Mouse (Mus musculus) neural tube, embryonic 14.5 days (tissue): ENCODE results near the gene Plekha7. TPM values are rescaled to one million over a fixed set of nuclear protein-coding genes. Genes with fewer than 3 reads are reported as not detected.

Source experiments
- ATAC-seq: fragments of 200-750 bp; cut with Nextera tagmentation; 2 replicates; pipeline ENCODE4 v1.8.0; 2017; ENCODE audit warnings: low read depth, mild to moderate bottlenecking, moderate TSS enrichment, moderate library complexity
- H3K27ac ChIP-seq: fragments of 300-500 bp; sonication (generic); 2 replicates; pipeline ENCODE4 v1.5.1; 2014; ENCODE audit warnings: low read depth, mild to moderate bottlenecking, control low read depth, low read length, moderate library complexity, mixed read lengths
- H3K27me3 ChIP-seq: fragments of 300-500 bp; sonication (generic); 2 replicates; pipeline ENCODE4 v1.6.1; 2014; ENCODE audit warnings: low read length; ENCODE audit not compliant: control insufficient read depth, insufficient read depth
- H3K36me3 ChIP-seq: fragments of 300-500 bp; sonication (generic); 2 replicates; pipeline ENCODE4 v1.6.1; 2014; ENCODE audit warnings: low read length, mixed read lengths; ENCODE audit not compliant: control insufficient read depth, insufficient read depth
- H3K4me1 ChIP-seq: fragments of 300-500 bp; sonication (generic); 2 replicates; pipeline ENCODE4 v1.6.1; 2014; ENCODE audit warnings: low read length; ENCODE audit not compliant: control insufficient read depth, insufficient read depth
- H3K4me2 ChIP-seq: fragments of 300-500 bp; sonication (generic); 2 replicates; pipeline ENCODE4 v1.6.1; 2014; ENCODE audit warnings: mild to moderate bottlenecking, low read depth, low read length, control low read depth
- H3K4me3 ChIP-seq: fragments of 300-500 bp; sonication (generic); 2 replicates; pipeline ENCODE4 v1.5.1; 2014; ENCODE audit warnings: low read depth, low read length, control low read depth, mixed read lengths
- H3K9ac ChIP-seq: fragments of 300-500 bp; sonication (generic); replicated peaks from 2 replicates; pipeline ENCODE4 v1.6.1; 2014; ENCODE audit warnings: low read depth, mild to moderate bottlenecking, control low read depth, low read length, mixed read lengths
- H3K9me3 ChIP-seq: fragments of 300-500 bp; sonication (generic); 2 replicates; pipeline ENCODE4 v1.6.1; 2016; ENCODE audit warnings: low read length; ENCODE audit not compliant: control insufficient read depth
- WGBS: fragments of 180-500 bp; shearing (Covaris S2); extraction: QIAGEN DNeasy Blood & Tissue Kit; methylation state at CpG from one replicate; pipeline ENCODE4 v1.1.7; 2014; 5-methylcytosine and 5-hydroxymethylcytosine counted together
- polyA plus RNA-seq: library from polyadenylated mRNA; unstranded; fragments of >200 nt; fragmentation: Nextera tagmentation; extraction: Ambion mirVana; gene quantifications from 2 replicates; pipeline ENCODE4 v1.2.1, GENCODE M21; 2014

Plekha7 gene
- polyA plus RNA-seq, 1 experiment from 2014 or later, result 4.5 TPM

GRCm38 (mm10) chr7:116222288-116223009, 85.7 kb downstream of the Plekha7 start:
- H3K9me3 ChIP-seq, result no peaks in the 10 kb centered on the region
- WGBS, result 56% methylated on average over 8 of the region's 8 CpGs
- H3K27ac ChIP-seq, result no peak overlapping the region
- H3K4me3 ChIP-seq, result no peak overlapping the region
- H3K4me1 ChIP-seq, result peaks cover 14% of the 10 kb centered on the region
- no peak overlapping the region for H3K9ac ChIP-seq
- ATAC-seq, result no peak
- H3K4me2 ChIP-seq, result no peak overlapping the region
- no peaks in the 10 kb centered on the region for H3K36me3 ChIP-seq
- no peaks in the 10 kb centered on the region for H3K27me3 ChIP-seq

DNA sequence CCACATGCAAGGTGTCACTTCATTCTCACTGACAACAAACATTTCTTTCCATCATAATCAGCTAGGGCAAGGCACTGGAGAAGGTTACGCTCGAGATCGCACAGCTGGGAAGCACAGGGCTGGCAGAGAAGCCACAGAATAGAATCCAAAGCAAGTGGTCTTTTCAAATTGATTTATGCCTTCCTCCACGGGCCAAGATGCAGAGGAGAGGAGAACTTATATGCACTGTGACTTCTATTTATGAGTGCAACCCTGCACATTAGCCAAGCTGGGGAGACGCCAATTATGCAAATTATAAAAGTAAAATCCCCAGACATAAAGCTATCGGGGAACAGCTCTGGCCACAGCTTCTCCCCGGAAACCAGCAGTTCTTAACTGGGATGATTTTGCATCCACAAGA, 86.3 kb downstream of the Plekha7 start:
- Histone ChIP-seq H3K9ac (no peak overlapping the region), H3K27ac (no peak overlapping the region), H3K4me1 (peaks cover 14% of the 10 kb centered on the region), H3K27me3 (no peaks in the 10 kb centered on the region), H3K36me3 (no peaks in the 10 kb centered on the region), H3K4me2 (no peak overlapping the region), H3K4me3 (no peak overlapping the region), H3K9me3 (no peaks in the 10 kb centered on the region)
- WGBS, result 15% methylated on average over 7 of the region's 7 CpGs
- peak; percentile 61; the same call in 1 of the 2 replicates for ATAC-seq

DNA sequence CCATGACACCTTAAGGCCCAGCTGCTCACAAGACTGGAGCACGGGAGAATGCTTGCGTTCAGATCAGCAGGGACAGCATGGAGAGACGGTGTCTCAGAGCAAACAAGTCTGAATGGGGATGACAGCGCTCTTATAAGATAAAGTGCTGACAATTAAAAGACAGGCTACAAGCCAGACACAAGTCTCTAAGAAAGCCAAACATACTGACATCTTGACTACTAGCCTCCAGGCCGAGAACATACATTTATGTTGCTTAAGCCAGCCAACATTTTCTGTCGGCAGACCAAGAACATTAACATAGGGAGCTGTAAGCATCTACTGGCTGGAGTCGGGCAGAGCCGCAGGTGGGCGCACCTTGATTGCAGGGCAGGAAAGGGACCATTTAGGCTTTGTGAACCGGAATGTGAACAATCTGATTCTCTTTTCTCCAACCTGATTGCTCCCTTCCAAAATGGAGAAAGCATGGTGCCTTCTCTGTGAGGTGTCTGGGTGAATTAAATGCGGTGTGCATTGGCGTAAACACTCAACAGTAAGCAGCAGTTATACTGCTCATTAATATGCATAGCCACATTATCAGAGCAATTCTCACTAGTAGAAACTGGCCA, 88.0 kb downstream of the Plekha7 start:
- Histone ChIP-seq H3K9ac (no peak overlapping the region), H3K4me1 (peaks cover 14% of the 10 kb centered on the region), H3K27me3 (no peaks in the 10 kb centered on the region), H3K36me3 (no peaks in the 10 kb centered on the region), H3K4me2 (no peak overlapping the region), H3K27ac (no peak overlapping the region), H3K4me3 (no peak overlapping the region), H3K9me3 (no peaks in the 10 kb centered on the region)
- 66% methylated on average over 12 of the region's 12 CpGs for WGBS
- no peak for ATAC-seq

DNA sequence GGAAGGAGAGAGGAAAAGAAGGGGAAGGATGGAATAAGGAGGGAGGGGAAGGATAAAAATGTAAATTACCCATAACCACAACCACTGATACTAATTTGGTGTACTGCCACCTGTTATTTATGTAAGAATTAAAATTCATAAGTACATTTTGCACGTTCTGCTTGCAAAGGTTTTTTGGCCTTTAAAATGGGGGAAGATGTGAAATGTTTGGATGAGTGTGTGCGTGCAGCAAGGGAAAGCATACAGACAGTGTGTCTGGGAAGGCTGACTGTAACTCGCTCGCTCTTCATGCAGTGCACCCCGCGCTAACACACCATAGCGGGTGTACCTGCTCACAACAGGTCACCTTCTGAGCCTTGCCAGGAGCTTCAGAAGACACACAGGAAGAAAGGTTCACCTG, 90.4 kb downstream of the Plekha7 start:
- Histone ChIP-seq H3K27me3 (no peaks in the 10 kb centered on the region), H3K36me3 (no peaks in the 10 kb centered on the region), H3K4me2 (no peak overlapping the region), H3K4me1 (peaks cover 12% of the 10 kb centered on the region), H3K4me3 (no peak overlapping the region), H3K9me3 (no peaks in the 10 kb centered on the region), H3K27ac (no peak overlapping the region), H3K9ac (no peak overlapping the region)
- WGBS, result 96% methylated on average over 7 of the region's 7 CpGs
- ATAC-seq, result no peak

- Histone ChIP-seq H3K27me3 (no peaks in the 10 kb centered on the region), H3K27ac (0 out of 2 replicates have a peak overlapping the region, but pooled peaks have one; percentile 34), H3K4me2 (no peak overlapping the region), H3K9ac (no peak overlapping the region), H3K36me3 (no peaks in the 10 kb centered on the region), H3K4me3 (no peak overlapping the region), H3K9me3 (no peaks in the 10 kb centered on the region), H3K4me1 (peaks cover 28% of the 10 kb centered on the region)
- ATAC-seq, result no peak
- WGBS, result 42% methylated on average over 9 of the region's 9 CpGs
Measured at GRCm38 (mm10) chr7:116211904-116212303, 96.3 kb downstream of the Plekha7 start.

DNA sequence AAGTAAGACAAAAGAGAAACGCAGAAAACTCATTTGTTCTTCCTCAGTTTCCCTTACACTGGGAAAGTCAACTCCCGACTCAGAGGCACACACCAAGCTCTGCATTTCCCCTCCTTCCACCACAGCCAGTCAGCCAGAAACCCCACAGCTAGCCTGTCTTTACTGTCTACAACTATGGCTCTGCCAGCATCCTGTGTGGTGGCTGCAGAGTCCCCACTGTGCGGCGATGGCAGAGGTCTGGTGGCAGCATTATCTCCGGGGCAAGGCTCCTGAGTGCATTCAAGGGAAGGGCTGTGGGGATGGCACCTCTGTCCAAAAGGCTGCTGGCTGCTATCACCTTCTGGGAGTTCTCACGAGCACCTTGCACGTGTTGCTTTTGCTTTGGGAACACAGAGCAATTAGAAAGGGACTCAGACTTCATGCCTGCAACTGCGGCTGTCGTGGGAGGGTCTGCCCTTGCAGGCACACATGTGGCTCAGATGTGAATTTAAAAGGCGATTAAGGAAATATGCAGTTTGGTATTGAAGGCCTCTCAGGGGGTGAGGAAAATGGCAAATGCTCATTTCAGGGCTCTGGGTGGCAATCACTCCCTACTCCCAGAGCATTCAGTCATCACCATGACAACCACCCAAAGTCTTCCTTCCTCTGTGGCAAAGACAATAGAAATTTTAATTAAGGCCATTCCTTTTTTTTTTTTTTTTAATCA, 98.1 kb downstream of the Plekha7 start:
- H3K4me3 ChIP-seq, result no peak overlapping the region
- peak; percentile 54 for ATAC-seq
- H3K4me2 ChIP-seq, result peak overlapping the region; percentile 12; the same call in 1 of the 2 replicates
- H3K9me3 ChIP-seq, result no peaks in the 10 kb centered on the region
- H3K36me3 ChIP-seq, result no peaks in the 10 kb centered on the region
- H3K9ac ChIP-seq, result no peak overlapping the region
- WGBS, result 16% methylated on average over 10 of the region's 10 CpGs
- H3K4me1 ChIP-seq, result peaks cover 28% of the 10 kb centered on the region
- no peak overlapping the region; the same call in 1 of the 2 replicates for H3K27ac ChIP-seq
- H3K27me3 ChIP-seq, result no peaks in the 10 kb centered on the region

GRCm38 (mm10) chr7:116208880-116209279, 99.3 kb downstream of the Plekha7 start:
- Histone ChIP-seq H3K27me3 (no peaks in the 10 kb centered on the region), H3K4me1 (peaks cover 28% of the 10 kb centered on the region), H3K9me3 (no peaks in the 10 kb centered on the region), H3K27ac (no peak overlapping the region; the same call in 1 of the 2 replicates), H3K4me3 (no peak overlapping the region), H3K36me3 (no peaks in the 10 kb centered on the region), H3K9ac (no peak overlapping the region), H3K4me2 (no peak overlapping the region)
- ATAC-seq, result 0 out of 2 replicates have a peak, but pooled peaks have one; percentile 30
- 29% methylated on average over 8 of the region's 8 CpGs for WGBS

DNA sequence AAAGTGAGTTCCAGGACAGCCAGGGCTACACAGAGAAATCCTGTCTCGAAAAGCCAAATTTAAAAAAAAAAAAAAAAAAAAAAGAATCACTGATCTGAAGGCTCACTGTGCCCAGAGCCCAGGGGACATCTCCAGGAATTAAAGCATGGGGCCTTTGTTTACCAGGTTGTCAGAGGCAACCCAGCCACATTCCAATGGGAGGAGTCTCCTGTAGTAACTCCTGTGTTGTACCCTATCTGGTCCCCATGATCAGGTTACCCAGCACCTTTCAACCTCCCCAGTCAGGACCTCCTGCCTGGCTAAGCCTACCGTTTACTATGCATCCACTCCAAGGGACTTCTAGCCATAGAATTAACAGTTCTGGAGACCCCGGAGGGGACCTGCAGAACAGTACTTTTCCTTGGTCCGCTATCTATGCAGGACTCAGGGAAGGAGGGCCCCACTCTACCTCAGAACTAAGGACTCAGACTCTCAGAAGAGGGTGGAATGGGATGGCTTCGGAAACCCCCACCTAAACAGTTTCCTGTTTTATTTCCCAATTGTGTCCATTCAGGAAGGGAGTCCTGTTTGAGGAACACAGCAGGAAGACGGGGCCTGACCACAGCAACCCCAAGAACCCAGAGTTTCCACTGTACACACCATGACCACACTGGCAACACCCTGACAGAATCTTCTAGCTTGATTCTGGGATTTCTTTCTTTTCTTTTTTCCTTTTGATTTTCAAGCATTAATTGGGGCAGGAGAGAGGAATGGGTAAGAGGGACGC, 101.2 kb downstream of the Plekha7 start:
- Histone ChIP-seq H3K9me3 (no peaks in the 10 kb centered on the region), H3K4me3 (no peak overlapping the region), H3K9ac (no peak overlapping the region), H3K4me1 (peaks cover 28% of the 10 kb centered on the region), H3K36me3 (no peaks in the 10 kb centered on the region), H3K27ac (no peak overlapping the region), H3K27me3 (no peaks in the 10 kb centered on the region), H3K4me2 (no peak overlapping the region)
- WGBS, result 61% methylated on average over 7 of the region's 7 CpGs
- no peak for ATAC-seq
